Comparison of ENCODE assay signal across 21 mouse cellular contexts in the genomic region with DNA sequence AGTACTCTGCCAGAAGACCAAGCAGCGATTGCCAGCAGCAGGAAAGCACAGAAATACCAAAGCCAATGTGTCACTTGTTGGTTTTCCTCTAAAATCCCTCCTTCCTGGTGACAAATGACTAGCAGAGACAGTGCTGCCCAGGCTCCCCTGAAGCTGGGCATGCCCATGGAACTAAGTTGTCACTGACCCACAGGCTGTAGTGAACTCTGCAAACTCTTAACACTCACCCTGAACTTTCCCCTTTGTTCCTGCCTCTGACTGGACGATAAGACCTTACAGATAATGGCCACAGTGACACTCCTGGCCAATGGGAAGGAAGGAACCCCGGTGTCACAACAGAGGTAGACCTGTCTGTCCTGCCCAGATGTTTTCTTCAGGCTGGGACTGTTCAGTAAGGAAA. TPM values are rescaled to one million over a fixed set of nuclear protein-coding genes. Genes with fewer than 3 reads are reported as not detected.
DNase-seq lines count a peak whose midpoint lies in the region; ATAC-seq and TF ChIP-seq lines count a peak whose summit lies in the region.
"Had no signal": no experiment of that assay in that cellular context is flagged by ENCODE, and none has a peak within 500 bp of the region (broad histone marks: within the 10 kb centered on the region; RNA-seq: fewer than 3 reads in every experiment).

No protein-coding gene starts in this region.

- H3K4me2 ChIP-seq in heart, embryonic 11.5 days, result 0 out of 2 replicates have a peak overlapping the region, but pooled peaks have one; percentile 17
- no peak overlapping the region for H3K4me2 ChIP-seq in heart, postnatal 0 days (ENCODE audit: low read depth, low read length)
- H3K4me2 ChIP-seq in liver, embryonic 15.5 days, result no peak overlapping the region
- H3K4me2 ChIP-seq: embryonic facial prominence, embryonic 12.5 days; forebrain, embryonic 15.5 days; lung, embryonic 14.5 days had no signal

- 0 out of 2 replicates have a peak, but pooled peaks cover 5% of the 10 kb centered on the region for H3K36me3 ChIP-seq in heart, embryonic 11.5 days (ENCODE audit: control insufficient read depth, insufficient read depth, low read length)
- H3K36me3 ChIP-seq in heart, postnatal 0 days (replicated peaks; ENCODE audit: control insufficient read depth, insufficient read depth, low read length), result no peaks in the 10 kb centered on the region; the same call in 1 of the 2 replicates
- H3K36me3 ChIP-seq in liver, embryonic 15.5 days (replicated peaks), result no peaks in the 10 kb centered on the region
- H3K36me3 ChIP-seq: embryonic facial prominence, embryonic 12.5 days; forebrain, embryonic 15.5 days had no signal

- no peak for TF ChIP-seq CTCF in heart, postnatal 0 days (IDR thresholded peaks at IDR 0.05; ENCODE audit: low read depth)

- H3K4me1 ChIP-seq in heart, embryonic 11.5 days (ENCODE audit: control insufficient read depth, insufficient read depth, low read length), result peaks cover 60% of the 10 kb centered on the region
- peaks cover 56% of the 10 kb centered on the region for H3K4me1 ChIP-seq in heart, postnatal 0 days (ENCODE audit: control insufficient read depth, insufficient read depth)
- H3K4me1 ChIP-seq in liver, embryonic 15.5 days (replicated peaks), result no peaks in the 10 kb centered on the region
- H3K4me1 ChIP-seq: megakaryocyte, embryonic 14.5 days had no signal

- intact Hi-C loops in heart, postnatal 14 days (cut with DNase I), result no loop called here

- no peak for ATAC-seq in heart, embryonic 11.5 days (replicated peaks; ENCODE audit: insufficient number of reproducible peaks, low FRiP score, low TSS enrichment)
- ATAC-seq in heart, postnatal 0 days (ENCODE audit: insufficient read depth, low read depth), result no peak
- 0 out of 2 replicates have a peak, but pooled peaks have one; percentile 28 for ATAC-seq in liver, embryonic 15.5 days (ENCODE audit: insufficient read depth)
- ATAC-seq: forebrain, embryonic 15.5 days had no signal

- H3K9ac ChIP-seq in heart, embryonic 11.5 days (ENCODE audit: low read depth, low read length), result no peak overlapping the region
- H3K9ac ChIP-seq in heart, postnatal 0 days (replicated peaks; ENCODE audit: low read depth, low read length), result no peak overlapping the region
- no peak overlapping the region for H3K9ac ChIP-seq in liver, embryonic 15.5 days
- H3K9ac ChIP-seq: embryonic facial prominence, embryonic 12.5 days; forebrain, embryonic 15.5 days; lung, embryonic 14.5 days had no signal

- H3K9me3 ChIP-seq in heart, embryonic 11.5 days (replicated peaks; ENCODE audit: control insufficient read depth, low read length), result no peaks in the 10 kb centered on the region
- no peaks in the 10 kb centered on the region for H3K9me3 ChIP-seq in heart, postnatal 0 days (replicated peaks; ENCODE audit: control insufficient read depth, low read length)
- no peaks in the 10 kb centered on the region for H3K9me3 ChIP-seq in liver, embryonic 15.5 days (replicated peaks)
- H3K9me3 ChIP-seq: embryonic facial prominence, embryonic 12.5 days; forebrain, embryonic 15.5 days had no signal

- WGBS in heart, embryonic 11.5 days (ENCODE audit: insufficient replicate concordance), result 35% methylated on average over 3 of the region's 3 CpGs
- WGBS in heart, postnatal 0 days, result 32% methylated on average over 3 of the region's 3 CpGs
- WGBS in liver, embryonic 15.5 days (ENCODE audit: insufficient replicate concordance), result 40% methylated on average over 3 of the region's 3 CpGs

- no peak for DNase-seq in heart, postnatal 14 days
- peak; percentile 68 for DNase-seq in Muller cell, postnatal 12 days (ENCODE audit: inconsistent ontology term)
- no peak for DNase-seq in heart, postnatal 0 days (ENCODE audit: low spot score)
- DNase-seq in layer of hippocampus, adult 11-12 months (ENCODE audit: low spot score), result no peak
- no peak for DNase-seq in thymus, postnatal 14 days
- DNase-seq: cerebellum, postnatal 36 days; kidney, postnatal 14 days; lung, embryonic 14.5 days had no signal

- no peaks in the 10 kb centered on the region for H3K27me3 ChIP-seq in heart, embryonic 11.5 days (ENCODE audit: control insufficient read depth, insufficient read depth, low read length)
- no peaks in the 10 kb centered on the region for H3K27me3 ChIP-seq in heart, postnatal 0 days (ENCODE audit: control insufficient read depth, insufficient read depth, low read length)
- no peaks in the 10 kb centered on the region for H3K27me3 ChIP-seq in liver, embryonic 15.5 days
- H3K27me3 ChIP-seq: CH12.LX; embryonic facial prominence, embryonic 12.5 days; forebrain, embryonic 15.5 days; megakaryocyte, embryonic 14.5 days had no signal

- no peak overlapping the region for H3K4me3 ChIP-seq in heart, embryonic 11.5 days (ENCODE audit: low read depth, low read length)
- H3K4me3 ChIP-seq in heart, postnatal 0 days (ENCODE audit: low read depth, low read length), result no peak overlapping the region
- no peak overlapping the region for H3K4me3 ChIP-seq in liver, embryonic 15.5 days (replicated peaks)
- H3K4me3 ChIP-seq: embryonic facial prominence, embryonic 12.5 days; forebrain, embryonic 15.5 days; megakaryocyte, embryonic 14.5 days had no signal

- no peak for TF ChIP-seq EP300 in heart, postnatal 0 days (IDR thresholded peaks at IDR 0.05; ENCODE audit: low read depth)

- H3K27ac ChIP-seq in heart, embryonic 11.5 days (ENCODE audit: low read depth, low read length), result no peak overlapping the region
- H3K27ac ChIP-seq in heart, postnatal 0 days (ENCODE audit: low read depth), result peak overlapping the region; percentile 10; the same call in 1 of the 2 replicates
- H3K27ac ChIP-seq in liver, embryonic 15.5 days (replicated peaks), result no peak overlapping the region
- H3K27ac ChIP-seq: embryonic facial prominence, embryonic 12.5 days; forebrain, embryonic 15.5 days had no signal

RNA-seq across cellular contexts. Expression of a gene that starts 43.3 kb away (rescaled TPM):
- not detected in 2 replicates for polyA plus RNA-seq in heart, embryonic 11.5 days (2014; fragmentation: Nextera tagmentation; extraction: Ambion mirVana)
- total RNA-seq in heart, postnatal 14 days (2021), result not detected
- not detected in 2 replicates for total RNA-seq in heart, postnatal 0 days (2014; rRNA removed; ENCODE audit: low replicate concordance)
- polyA plus RNA-seq in heart, postnatal 0 days (2015; fragmentation: Nextera tagmentation; extraction: Ambion mirVana), result not detected in 2 replicates
- not detected in 2 replicates for polyA plus RNA-seq in liver, embryonic 15.5 days (2015; fragmentation: Nextera tagmentation; extraction: Ambion mirVana)
- total RNA-seq: adrenal gland, adult 18-20 months; CH12.LX; gastrocnemius, adult 18-20 months; layer of hippocampus, postnatal 10 days; left cerebral cortex, postnatal 36 days; neutrophil, adult 5-6 weeks had no signal
- polyA plus RNA-seq: embryonic facial prominence, embryonic 12.5 days; forebrain, embryonic 15.5 days; hindbrain, embryonic 11.5 days; intestine, embryonic 14.5 days; lung, embryonic 14.5 days had no signal

RNA-seq across cellular contexts. Expression of a gene that starts 53.7 kb away (rescaled TPM):
- 11.8 and 12.9 TPM in 2 replicates for polyA plus RNA-seq in heart, embryonic 11.5 days (2014; fragmentation: Nextera tagmentation; extraction: Ambion mirVana)
- total RNA-seq in heart, postnatal 14 days (2021), result 10 to 100 TPM; 18.5 to 22.0 TPM
- 13.5 and 20.9 TPM in 2 replicates for total RNA-seq in heart, postnatal 0 days (2014; rRNA removed; ENCODE audit: low replicate concordance)
- 5.0 and 5.9 TPM in 2 replicates for polyA plus RNA-seq in heart, postnatal 0 days (2015; fragmentation: Nextera tagmentation; extraction: Ambion mirVana)
- polyA plus RNA-seq in liver, embryonic 15.5 days (2015; fragmentation: Nextera tagmentation; extraction: Ambion mirVana), result 2.7 and 2.8 TPM in 2 replicates
- total RNA-seq: CH12.LX; neutrophil, adult 5-6 weeks had no signal

RNA-seq across cellular contexts. Expression of a gene that starts 53.9 kb away (rescaled TPM):
- 8.4 and 8.6 TPM in 2 replicates for polyA plus RNA-seq in heart, embryonic 11.5 days (2014; fragmentation: Nextera tagmentation; extraction: Ambion mirVana)
- 1 to 10 TPM; 2.4 to 2.9 TPM for total RNA-seq in heart, postnatal 14 days (2021)
- total RNA-seq in heart, postnatal 0 days (2014; rRNA removed; ENCODE audit: low replicate concordance), result 0.92 and 1.2 TPM in 2 replicates
- 4.3 and 6.4 TPM in 2 replicates for polyA plus RNA-seq in heart, postnatal 0 days (2015; fragmentation: Nextera tagmentation; extraction: Ambion mirVana)
- polyA plus RNA-seq in liver, embryonic 15.5 days (2015; fragmentation: Nextera tagmentation; extraction: Ambion mirVana), result 1.9 and 2.9 TPM in 2 replicates
- total RNA-seq: CH12.LX; neutrophil, adult 5-6 weeks had no signal
